Mouse (Mus musculus): ENCODE data around the gene Gm9936. TPM values are rescaled to one million over a fixed set of nuclear protein-coding genes. Genes with fewer than 3 reads are reported as not detected.

The Gm9936 gene
- polyA plus RNA-seq (2017; shearing (Covaris generic)) = not detected

GRCm38 (mm10) chr5:114858582-114858981 lies at the start of gene Gm9936:
Gene Gm9936, minus strand, starts transcription at chr5:114858682.

GRCm38 (mm10) chr5:114896688-114897373 lies 38.3 kb upstream of the Gm9936 start, which contains the start of gene Oasl2:
Gene Oasl2, plus strand, starts transcription at chr5:114896936.

GRCm38 (mm10) chr5:114853364-114853763 lies 5.1 kb downstream of the Gm9936 start, which contains the start of gene 4930519G04Rik:
Gene 4930519G04Rik, plus strand, starts transcription at chr5:114853664.

GRCm38 (mm10) chr5:114822796-114823688 lies 35.4 kb downstream of the Gm9936 start, which contains the start of gene 1500011B03Rik:
Gene 1500011B03Rik, minus strand, starts transcription at chr5:114823468.

Other genes with a start within 250 kb of the Gm9936 start
- 0.63 TPM for gene Trpv4, start 200.3 kb downstream of the Gm9936 start, polyA plus RNA-seq (2017; shearing (Covaris generic))
- gene Gltp, start 167.7 kb downstream of the Gm9936 start, polyA plus RNA-seq (2017; shearing (Covaris generic)) = 238 TPM
- 17.0 TPM for gene Tchp, start 150.9 kb downstream of the Gm9936 start, polyA plus RNA-seq (2017; shearing (Covaris generic))
- 208 TPM for gene Ankrd13a, start 84.0 kb downstream of the Gm9936 start, polyA plus RNA-seq (2017; shearing (Covaris generic))
- gene Git2, start 83.2 kb downstream of the Gm9936 start, polyA plus RNA-seq (2017; shearing (Covaris generic)) = 158 TPM
- 49.4 TPM for gene 1500011B03Rik, start 35.2 kb downstream of the Gm9936 start, polyA plus RNA-seq (2017; shearing (Covaris generic))
- gene 4930519G04Rik, start 5.0 kb downstream of the Gm9936 start, polyA plus RNA-seq (2017; shearing (Covaris generic)) = not detected
- gene Oasl2, start 38.3 kb upstream of the Gm9936 start, polyA plus RNA-seq (2017; shearing (Covaris generic)) = 9.0 TPM
- 5.1 TPM for gene Oasl1, start 64.6 kb upstream of the Gm9936 start, polyA plus RNA-seq (2017; shearing (Covaris generic))
- 34.7 TPM for gene 2210016L21Rik, start 83.5 kb upstream of the Gm9936 start, polyA plus RNA-seq (2017; shearing (Covaris generic))
- 0.15 TPM for gene Hnf1a, start 112.4 kb upstream of the Gm9936 start, polyA plus RNA-seq (2017; shearing (Covaris generic))
- gene Sppl3, start 152.5 kb upstream of the Gm9936 start, polyA plus RNA-seq (2017; shearing (Covaris generic)) = 64.1 TPM
- not detected for gene Gm10401, start 239.6 kb upstream of the Gm9936 start, polyA plus RNA-seq (2017; shearing (Covaris generic))

All from naive thymus-derived CD4-positive, alpha-beta T cell, adult 5 months (primary cell).